Mouse (Mus musculus): ENCODE data around the gene Baiap2l1.

Gene Baiap2l1

DNA sequence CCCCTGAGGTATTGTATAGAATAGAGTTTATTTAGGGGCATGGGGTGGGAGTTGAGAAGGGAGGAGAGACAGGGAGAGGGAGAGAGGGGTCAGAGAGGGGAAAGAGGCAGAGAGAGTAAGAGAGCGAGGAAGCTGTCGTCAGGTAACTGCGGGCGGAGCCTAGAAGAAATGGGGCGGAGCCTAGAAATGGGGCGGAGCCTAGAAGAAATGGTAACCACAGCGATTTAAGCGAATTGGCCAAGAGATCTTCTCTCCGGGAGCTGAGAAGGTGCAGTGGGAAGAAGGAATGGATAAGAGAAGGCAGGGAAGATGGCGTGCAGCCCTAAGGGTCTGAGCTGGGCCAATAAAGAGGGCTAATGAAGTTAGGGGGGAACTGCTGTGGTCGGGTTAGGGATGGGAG is 131.7 kb downstream of the Baiap2l1 start:
- DNase-seq (ENCODE audit: low spot score), result no peak

DNA sequence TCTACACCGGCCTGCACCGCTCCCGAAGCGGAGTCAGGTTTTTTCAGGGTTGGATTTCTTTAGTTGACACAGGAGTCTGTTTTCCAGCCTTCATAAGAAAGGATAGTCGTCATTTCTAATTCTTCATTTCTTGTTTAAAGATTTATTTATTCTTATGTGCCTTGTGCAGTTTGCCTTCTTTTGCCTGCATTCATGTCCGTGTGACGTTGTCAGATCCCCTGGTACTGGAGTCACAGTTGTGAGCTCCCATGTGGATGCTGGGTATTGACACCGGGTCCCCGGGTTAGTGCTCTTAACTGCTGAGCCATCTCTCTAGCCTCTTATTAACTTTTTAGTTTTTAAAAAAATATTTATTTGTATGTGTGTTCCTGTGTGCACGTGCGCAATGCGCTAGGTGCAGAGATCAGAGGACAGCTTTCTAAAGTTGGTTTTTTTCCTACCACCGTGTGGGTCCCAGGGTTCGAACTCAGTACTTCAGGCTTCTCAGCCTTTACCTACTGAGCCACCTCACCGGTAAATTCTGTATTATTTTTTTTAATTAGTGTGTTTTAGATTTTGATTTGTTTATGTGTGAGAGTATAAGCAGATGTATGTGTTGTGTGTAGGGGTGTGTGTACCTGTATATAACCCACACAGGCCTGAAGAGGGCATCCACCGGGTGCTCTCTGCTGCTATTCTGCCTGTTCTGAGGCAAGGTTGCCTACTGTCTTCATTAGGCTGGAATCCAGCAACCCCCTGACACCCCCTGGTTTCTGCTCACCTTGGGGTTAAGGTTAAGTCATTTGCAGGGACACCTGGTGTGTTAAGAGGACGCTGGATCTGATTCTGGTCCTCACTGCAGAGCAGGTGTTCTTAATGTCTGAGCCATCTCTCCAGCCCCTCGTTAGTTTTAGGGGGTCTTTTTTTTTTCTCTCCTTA is 133.8 kb downstream of the Baiap2l1 start:
- DNase-seq (ENCODE audit: low spot score), result no peak

DNA sequence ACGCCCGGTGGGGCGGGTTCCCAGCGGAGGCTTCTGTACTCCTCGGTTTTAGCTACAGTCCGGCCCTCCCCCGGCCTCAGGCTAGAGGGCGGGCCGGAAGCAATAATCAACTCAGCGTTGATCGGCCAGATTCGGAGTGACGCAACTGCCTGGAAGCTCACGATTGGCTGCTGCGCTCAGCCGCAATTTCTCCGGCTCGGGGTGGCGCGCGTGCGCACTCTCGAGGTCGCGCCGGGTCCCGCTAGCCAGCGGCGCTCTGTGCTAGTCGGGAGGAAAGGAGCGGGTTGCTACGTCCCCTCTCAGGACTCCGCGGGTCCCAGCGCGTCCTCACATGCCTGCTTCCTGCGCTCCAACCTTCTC is 134.4 kb downstream of the Baiap2l1 start, which contains the start of gene Tecpr1:
Tecpr1 (minus strand) TSS at position 113 of the 360 bp plus-strand sequence.
- DNase-seq (ENCODE audit: low spot score), result peak; percentile 80

DNA sequence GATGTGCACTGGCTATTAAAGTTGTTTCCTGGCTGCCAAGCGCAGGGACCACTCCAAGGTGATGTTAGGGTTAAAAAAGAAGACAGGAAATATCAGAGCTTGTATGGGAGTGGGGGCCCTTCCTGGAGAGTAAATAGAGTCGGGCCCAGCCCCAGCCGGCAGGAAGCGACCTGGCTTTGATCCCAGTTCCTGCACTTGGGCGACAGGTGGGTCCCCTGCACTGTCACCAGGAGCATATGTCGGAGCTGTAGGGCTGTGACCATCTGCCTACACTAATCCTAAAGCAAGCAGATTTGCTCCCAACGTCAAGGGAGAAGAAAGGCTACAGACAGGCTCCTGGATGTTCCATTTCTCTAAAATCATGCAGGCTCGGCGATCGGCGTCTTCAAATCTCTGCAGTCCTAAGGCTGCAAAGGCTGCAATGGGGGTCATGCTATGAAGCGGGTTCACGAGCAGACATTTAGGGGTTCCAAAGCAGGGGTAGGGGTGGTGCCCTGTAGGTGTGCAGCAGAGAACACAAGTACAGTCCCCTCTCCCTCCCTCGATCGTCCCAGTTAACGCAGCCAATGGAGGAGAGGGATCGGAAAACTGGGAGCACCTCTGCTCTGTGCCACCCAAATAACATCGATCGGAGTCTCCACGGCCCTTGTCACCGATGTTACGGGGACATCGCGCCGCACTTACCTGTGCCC is 135.0 kb downstream of the Baiap2l1 start:
- DNase-seq (ENCODE audit: low spot score), result no peak

DNA sequence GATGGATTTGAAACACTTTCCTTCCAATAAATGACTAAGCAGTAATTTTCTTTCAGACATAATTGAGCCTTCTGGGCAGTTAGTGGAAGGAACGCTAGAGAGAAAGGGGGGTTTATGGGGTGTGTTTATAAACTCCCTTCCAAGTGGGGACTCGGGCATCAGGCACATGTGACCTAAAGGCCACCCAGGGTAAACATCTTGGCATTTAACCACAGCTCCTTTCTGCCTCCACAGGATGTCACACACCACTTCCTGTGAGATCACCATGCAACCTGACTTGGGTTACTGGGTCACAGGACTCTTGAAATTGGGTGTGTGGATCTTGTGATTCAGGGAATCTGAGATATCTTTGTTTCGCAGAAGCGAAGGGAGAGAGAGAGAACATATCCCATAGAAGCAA is 136.6 kb downstream of the Baiap2l1 start:
- peak; percentile 21 for DNase-seq (ENCODE audit: low spot score)

DNA sequence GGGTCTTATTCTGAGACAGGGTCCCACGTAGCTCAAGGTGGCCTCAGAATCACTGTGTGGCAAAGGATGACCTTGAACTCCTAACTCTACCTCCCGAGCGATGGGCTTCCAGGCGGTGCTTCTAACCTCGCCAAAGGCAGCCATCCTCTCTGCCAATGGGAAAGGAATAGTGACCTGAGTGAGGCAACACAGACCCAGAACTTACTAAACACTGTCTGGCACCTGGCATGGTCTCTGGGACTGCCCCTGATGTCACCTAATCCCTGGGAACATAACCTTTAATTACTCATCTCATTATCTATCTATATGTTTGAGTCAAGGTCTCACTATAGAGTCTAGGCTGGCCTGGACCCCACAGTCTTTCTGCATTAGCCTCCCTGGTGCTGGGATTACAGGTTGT is 138.0 kb downstream of the Baiap2l1 start:
- DNase-seq (ENCODE audit: low spot score), result no peak

DNA sequence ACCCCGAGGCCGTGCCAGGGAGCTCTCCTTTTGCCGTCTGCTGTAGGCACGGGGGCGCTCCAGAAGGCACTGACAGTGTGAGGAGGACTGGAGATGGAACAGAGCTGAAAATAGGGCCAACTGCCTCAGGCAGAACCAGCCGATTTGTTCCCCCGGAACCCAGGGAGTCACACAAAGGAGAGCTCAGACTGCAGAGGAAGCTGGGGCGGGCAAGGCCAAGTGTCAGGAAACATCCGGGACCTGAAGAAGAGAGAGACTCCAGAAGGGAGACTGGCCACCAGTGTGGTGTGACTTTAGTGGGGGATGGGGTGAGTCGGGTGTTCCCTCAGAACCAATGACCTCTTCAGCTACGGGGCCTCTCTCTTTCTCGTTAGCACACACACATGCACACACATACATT is 138.6 kb downstream of the Baiap2l1 start:
- DNase-seq (ENCODE audit: low spot score), result no peak

DNA sequence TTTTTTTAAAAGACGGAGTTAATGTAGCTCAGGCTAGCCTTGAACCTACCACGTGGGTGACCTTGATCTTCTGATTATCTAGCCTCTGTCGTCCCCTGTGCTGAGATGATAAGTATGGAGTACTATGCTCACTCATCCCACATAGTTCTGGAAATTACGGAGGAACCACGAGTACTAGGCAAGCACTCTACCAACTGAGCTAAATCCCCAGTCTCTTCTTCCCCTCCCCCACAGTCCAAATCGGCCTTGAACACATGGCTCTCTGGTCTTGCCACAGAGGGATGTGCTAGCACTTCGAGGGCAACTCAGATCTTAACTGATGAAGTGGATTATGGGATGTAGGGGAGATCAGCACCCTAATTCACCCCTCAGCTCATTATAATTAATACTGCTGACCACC is 139.9 kb downstream of the Baiap2l1 start:
- no peak for DNase-seq (ENCODE audit: low spot score)

DNA sequence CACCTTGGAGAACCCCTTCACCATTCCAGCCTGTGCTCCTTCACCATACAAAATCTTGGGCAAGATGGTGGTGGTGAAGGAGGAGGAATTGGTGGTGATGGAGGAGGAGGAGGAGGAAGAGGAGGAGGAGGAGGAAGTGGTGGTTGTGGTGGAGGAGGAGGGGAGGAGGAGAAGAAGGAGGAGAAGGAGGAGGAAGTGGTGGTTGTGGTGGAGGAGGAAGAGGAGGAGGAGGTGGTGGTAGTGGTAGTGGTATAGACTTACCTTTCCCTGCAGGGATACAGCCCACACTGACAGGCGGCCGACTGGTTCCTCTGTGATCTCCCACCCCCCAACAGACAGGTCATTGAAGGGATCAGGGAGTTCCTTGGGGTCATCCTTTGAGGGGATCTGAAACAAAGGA is 141.9 kb downstream of the Baiap2l1 start:
- DNase-seq (ENCODE audit: low spot score), result no peak
